Mouse (Mus musculus): ENCODE results near the gene Lhx5.

The Lhx5 gene

GRCm38 (mm10) chr5:120431001-120431583 lies 407 bp upstream of the Lhx5 start:
- DNase-seq (ENCODE audit: low read depth in 2 of 2, low spot score in 2 of 2), result no peak

DNA sequence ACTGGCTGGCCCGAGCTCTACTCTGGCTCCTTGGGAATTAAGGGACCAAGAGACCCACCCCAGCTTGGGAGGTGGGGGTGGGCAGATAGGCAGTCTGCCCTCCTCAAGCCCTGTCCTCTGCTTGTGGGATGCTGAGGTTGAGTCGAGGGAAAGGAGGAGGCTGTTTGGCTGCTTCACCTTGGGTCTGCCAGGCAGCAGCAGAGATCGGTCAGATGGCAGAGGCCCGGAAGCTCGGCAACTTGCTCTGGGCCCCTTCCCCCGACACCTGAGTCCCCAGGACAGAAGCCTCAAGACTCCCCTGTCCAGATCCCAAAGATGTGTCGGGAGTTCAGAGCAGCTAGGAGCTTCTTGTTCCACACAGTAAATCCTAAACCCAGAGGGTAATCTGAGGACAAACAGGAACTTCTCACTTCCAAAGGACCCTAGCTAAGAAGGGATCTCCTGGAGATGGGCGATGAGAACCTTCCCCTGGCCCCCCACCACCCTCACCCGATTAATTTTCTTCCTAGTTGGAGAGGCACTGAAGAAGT lies 1.1 kb downstream of the Lhx5 start:
- no peak for DNase-seq (ENCODE audit: low read depth in 2 of 2, low spot score in 2 of 2)

DNA sequence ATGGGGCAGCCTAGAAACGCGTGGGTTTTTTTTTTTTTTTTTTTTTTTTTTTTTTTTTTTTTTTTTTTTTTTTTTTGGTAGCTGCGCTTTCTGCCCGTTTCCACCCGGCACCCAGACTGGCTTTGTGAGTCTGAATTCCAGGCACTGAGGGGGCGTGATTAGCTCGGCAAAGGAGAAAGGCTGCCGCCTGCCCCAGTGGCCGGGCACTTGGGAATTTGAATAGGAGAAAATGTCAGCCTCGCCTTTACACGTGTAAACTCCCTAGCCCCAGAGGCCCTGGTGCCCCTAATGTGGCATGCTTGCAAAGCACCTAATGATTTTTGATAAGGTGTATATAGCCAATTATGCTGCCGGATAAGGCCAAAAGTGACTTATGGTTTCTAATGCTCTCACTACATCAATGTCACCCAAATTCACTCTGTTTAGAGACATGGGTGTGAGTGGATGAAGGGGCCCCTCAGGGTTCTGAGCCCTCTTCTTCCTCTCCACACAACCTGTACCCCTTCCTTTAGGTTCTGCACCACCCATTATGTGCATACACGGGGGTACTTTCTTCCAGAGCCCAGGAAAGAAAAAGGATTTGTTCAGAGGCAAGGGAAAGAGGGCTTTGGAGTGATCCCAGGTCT lies 1.7 kb downstream of the Lhx5 start:
- DNase-seq (ENCODE audit: low read depth in 2 of 2, low spot score in 2 of 2), result no peak

DNA sequence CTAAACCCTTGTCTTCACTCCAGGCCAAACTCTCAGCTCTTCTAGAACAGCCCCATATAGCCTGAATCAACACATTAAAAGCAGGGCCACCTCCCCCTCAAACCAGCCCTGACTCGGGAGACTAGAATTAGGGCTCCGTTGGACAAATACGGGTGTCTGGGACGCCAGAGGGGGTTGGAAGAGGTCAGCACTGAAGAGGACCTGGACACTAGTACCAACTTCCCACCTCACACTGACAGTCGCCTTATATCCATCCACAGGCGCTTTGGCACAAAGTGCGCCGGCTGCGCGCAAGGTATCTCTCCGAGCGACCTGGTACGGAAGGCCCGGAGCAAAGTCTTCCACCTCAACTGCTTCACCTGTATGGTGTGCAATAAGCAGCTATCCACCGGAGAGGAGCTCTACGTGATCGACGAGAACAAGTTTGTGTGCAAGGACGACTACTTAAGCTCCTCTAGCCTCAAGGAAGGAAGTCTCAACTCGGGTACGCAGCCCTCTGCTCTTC lies 2.8 kb downstream of the Lhx5 start:
- DNase-seq (ENCODE audit: low read depth in 2 of 2, low spot score in 2 of 2), result no peak

GRCm38 (mm10) chr5:120435006-120435681 lies 3.6 kb downstream of the Lhx5 start:
- no peak for DNase-seq (ENCODE audit: low read depth in 2 of 2, low spot score in 2 of 2)

- DNase-seq (ENCODE audit: low read depth in 2 of 2, low spot score in 2 of 2), result no peak
Observed at GRCm38 (mm10) chr5:120435731-120436501, 4.4 kb downstream of the Lhx5 start.

GRCm38 (mm10) chr5:120436885-120437495 lies 5.5 kb downstream of the Lhx5 start:
- DNase-seq (ENCODE audit: low read depth in 2 of 2, low spot score in 2 of 2), result no peak

DNA sequence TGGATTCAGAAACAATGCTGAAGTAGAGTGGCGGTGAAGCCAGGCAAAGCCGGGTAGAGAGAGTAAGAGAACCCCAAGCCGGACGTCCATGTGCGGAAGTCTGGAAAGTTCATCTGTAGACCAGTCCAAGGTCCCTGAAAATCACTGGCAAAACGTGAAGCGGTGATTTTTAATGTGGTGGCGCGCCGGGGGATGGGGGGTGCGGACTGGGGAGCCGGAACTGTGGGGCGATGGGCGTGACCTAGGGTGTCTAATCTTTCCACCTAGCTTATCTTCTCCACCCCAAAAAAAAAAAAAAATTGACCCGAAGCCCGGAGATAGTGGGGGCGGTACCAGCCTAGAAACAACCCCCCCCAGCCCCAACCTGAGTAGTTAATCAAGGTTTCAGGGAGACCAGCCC lies 6.0 kb downstream of the Lhx5 start:
- DNase-seq (ENCODE audit: low read depth in 2 of 2, low spot score in 2 of 2), result no peak

- no peak for DNase-seq (ENCODE audit: low read depth in 2 of 2, low spot score in 2 of 2)
Observed at GRCm38 (mm10) chr5:120437986-120438385, 6.5 kb downstream of the Lhx5 start.

DNA sequence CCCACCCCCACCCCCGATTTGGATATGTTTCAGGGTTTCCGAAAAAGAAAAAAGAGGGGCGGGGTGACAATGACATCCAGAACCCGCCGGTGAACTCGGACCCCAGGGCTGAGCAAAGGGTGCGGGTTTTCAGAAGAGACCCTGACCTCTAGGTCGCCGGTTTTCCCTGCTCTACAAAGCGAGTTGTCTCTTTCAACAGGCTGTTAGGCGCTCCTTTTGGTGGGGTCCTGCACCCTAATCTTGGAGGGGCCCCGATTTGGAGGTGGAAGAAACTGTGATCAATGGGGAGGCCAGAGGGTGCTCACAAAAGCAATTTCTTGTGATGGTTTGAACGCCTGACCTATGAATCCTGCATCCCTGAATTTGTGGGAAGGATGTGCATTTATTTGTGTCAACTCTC lies 7.0 kb downstream of the Lhx5 start:
- no peak for DNase-seq (ENCODE audit: low read depth in 2 of 2, low spot score in 2 of 2)

DNA sequence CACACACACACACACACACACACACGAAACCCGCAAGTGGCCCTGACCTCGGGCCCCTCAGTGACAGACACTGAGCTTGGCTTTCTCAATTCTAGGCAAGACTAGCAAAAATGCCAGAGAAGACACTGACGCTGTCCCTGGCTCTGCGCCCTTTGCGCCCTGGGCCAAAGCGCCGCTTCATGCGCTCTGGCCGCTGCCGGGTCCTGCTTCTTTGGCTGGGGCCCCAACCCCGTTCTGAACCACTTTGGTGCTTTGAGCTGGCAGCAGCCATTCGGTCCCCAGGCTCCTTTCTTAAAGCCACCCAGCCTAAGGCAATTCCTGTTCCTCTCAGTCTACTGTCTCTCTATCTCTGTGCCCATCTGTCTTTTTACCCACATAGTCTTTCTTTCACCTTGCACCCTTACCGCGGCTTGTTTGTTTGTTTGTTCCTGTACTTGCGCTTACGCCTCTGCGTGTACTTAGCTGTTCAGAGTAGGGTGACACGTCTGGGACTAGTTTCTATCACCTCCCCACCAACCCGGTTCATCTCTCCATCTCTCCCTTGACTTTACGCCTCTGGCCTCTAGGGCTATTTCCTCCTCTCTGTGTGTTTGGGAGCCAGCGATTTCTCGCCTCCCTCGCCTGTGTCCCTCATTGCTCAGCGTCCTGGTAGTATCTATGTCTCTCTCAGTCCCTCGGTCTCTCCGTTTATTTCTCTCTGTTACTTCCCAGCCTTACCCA lies 7.7 kb downstream of the Lhx5 start:
- DNase-seq (ENCODE audit: low read depth in 2 of 2, low spot score in 2 of 2), result no peak

- no peak for DNase-seq (ENCODE audit: low read depth in 2 of 2, low spot score in 2 of 2)
Observed at GRCm38 (mm10) chr5:120439887-120440670, 8.6 kb downstream of the Lhx5 start.

DNA sequence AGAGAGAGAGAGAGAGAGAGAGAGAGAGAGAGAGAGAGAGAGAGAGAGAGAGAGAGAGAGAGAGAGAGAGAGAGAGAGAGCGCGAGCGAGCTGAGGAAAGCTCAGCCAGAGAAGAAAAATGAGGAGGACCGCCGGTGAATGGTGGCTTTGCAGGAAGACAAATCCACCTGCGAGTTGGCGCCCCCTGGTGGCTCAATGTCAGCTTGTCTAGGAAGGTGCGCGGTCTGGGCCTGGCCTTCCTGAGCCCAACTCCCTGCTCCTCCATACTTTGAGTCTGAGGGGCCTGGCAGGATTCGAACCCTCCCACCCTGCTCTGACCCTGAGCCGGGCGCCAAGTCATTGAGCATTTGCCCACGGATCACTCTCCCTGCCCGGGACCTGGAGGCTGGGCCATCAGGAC lies 9.2 kb downstream of the Lhx5 start:
- DNase-seq (ENCODE audit: low read depth in 2 of 2, low spot score in 2 of 2), result peak; percentile 70 to 77

DNA sequence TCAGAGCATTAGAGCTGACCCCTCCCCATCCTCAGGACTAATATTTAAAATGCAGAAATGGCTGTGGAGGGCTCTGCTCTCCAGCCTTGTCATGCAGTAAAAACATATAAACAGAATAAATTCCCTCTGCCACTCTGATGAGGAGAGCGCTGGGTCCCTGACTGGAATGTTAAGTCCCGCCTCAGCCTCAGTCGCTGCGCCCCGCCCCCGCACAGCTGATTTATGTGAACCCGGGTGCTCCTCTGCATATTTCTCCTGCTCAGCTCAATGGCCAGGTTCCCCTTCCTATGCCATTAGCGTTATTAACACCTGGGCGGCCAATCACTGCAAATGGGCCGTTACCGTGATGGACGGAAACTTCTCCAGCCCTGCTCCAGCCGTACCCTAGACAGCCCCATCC lies 15.8 kb downstream of the Lhx5 start:
- DNase-seq (ENCODE audit: low read depth in 2 of 2, low spot score in 2 of 2), result no peak

- no peak for DNase-seq (ENCODE audit: low read depth in 2 of 2, low spot score in 2 of 2)
Observed at GRCm38 (mm10) chr5:120454756-120455337, 23.3 kb downstream of the Lhx5 start.

DNA sequence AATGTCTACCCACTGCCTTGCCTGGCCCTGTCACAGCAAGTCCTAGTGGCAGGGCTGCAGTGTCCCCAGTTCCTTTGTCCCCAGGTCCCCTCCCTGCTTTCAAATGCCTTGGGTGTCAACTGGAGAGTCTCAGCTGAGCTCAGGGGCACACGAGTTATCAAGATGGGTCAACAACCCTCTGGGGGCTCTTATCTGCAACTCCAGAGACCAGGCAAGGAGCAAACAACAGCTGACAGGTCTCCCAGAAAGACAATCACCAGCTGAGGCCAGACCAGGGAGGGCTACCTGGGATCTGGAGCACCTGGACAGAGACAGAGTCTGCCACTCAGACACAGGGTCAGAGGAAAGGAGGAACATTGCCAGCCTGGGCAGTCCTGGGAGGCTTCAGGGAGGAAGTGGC lies 24.8 kb downstream of the Lhx5 start:
- DNase-seq (ENCODE audit: low read depth in 2 of 2, low spot score in 2 of 2), result no peak

- no peak for DNase-seq (ENCODE audit: low read depth in 2 of 2, low spot score in 2 of 2)
Observed at GRCm38 (mm10) chr5:120456841-120457554, 25.5 kb downstream of the Lhx5 start.

- peak; percentile 19 to 45 for DNase-seq (ENCODE audit: low read depth in 2 of 2, low spot score in 2 of 2)
Observed at GRCm38 (mm10) chr5:120457628-120458027, 26.1 kb downstream of the Lhx5 start.

- DNase-seq (ENCODE audit: low read depth in 2 of 2, low spot score in 2 of 2), result no peak
Observed at GRCm38 (mm10) chr5:120459133-120459532, 27.6 kb downstream of the Lhx5 start.
